In genomic region chr19:8009086-8009485, GRCm38 (mm10) we compare ENCODE assay signal across 9 mouse cellular contexts. TPM values are rescaled to one million over a fixed set of nuclear protein-coding genes. Genes with fewer than 3 reads are reported as not detected.
A peak's percentile ranks its signal among the peaks of the same experiment; 100 is the strongest.
DNase-seq lines count a peak whose midpoint lies in the region.
"Not testable (repeated sequence)": the region's sequence is repeated elsewhere in the genome, so short reads cannot be mapped to it uniquely, and the experiment has no call there.
"Had no signal": no experiment of that assay in that cellular context is flagged by ENCODE, and none has a peak within 500 bp of the region (broad histone marks: within the 10 kb centered on the region; RNA-seq: fewer than 3 reads in every experiment).

No protein-coding gene starts in this region.

- H3K9me3 ChIP-seq in heart, embryonic 10.5 days, result not testable (repeated sequence)

- H3K27me3 ChIP-seq in heart, embryonic 10.5 days (ENCODE audit: insufficient read depth, poor library complexity, severe bottlenecking), result not testable (repeated sequence)

- not testable (repeated sequence) for H3K4me3 ChIP-seq in heart, embryonic 10.5 days

- 83% methylated on average over 6 of the region's 6 CpGs for WGBS in heart, embryonic 10.5 days

- peak; percentile 74 for DNase-seq in heart, adult 11 months
- DNase-seq in heart, embryonic 10.5 days (ENCODE audit: low spot score), result peak; percentile 58

- not testable (repeated sequence) for H3K36me3 ChIP-seq in heart, embryonic 10.5 days

- not testable (repeated sequence) for H3K4me1 ChIP-seq in heart, embryonic 10.5 days

- H3K27ac ChIP-seq in heart, embryonic 10.5 days, result not testable (repeated sequence)

RNA-seq across cellular contexts. Expression of gene Slc22a27, which starts 43.3 kb away (rescaled TPM):
- polyA plus RNA-seq in heart, embryonic 10.5 days (2016; fragmentation: Nextera tagmentation; extraction: Ambion mirVana), result not detected in 2 replicates
- polyA plus RNA-seq: activated CD4-positive, CD25-positive, alpha-beta regulatory T cell, adult 4 months; brain, embryonic 14.5 days; C2C12; CD4-positive, CD25-positive, alpha-beta regulatory T cell, adult 4 months; cerebellum, adult 2 months; G1E; Patski had no signal
